Mouse (Mus musculus) ES-Bruce4 (cell line): ENCODE measurements around the gene Hrh3. TPM values are rescaled to one million over a fixed set of nuclear protein-coding genes. Genes with fewer than 3 reads are reported as not detected.

Source experiments
- H3K27ac ChIP-seq: 2 replicates; pipeline ENCODE4 v1.5.1; 2012; ENCODE audit warnings: low read length, inconsistent platforms; ENCODE audit not compliant: insufficient read depth
- H3K27me3 ChIP-seq: 2 replicates; pipeline ENCODE4 v1.6.1; 2012; ENCODE audit warnings: mild to moderate bottlenecking, low read length, inconsistent platforms; ENCODE audit not compliant: control insufficient read depth, poor library complexity, insufficient read depth, severe bottlenecking
- H3K36me3 ChIP-seq: 2 replicates; pipeline ENCODE4 v1.6.1; 2012; ENCODE audit warnings: inconsistent platforms, mild to moderate bottlenecking, low read length, moderate library complexity; ENCODE audit not compliant: control insufficient read depth, poor library complexity, insufficient read depth, severe bottlenecking
- H3K4me1 ChIP-seq: one replicate; pipeline ENCODE4 v1.8.1; 2011; ENCODE audit warnings: low read length; ENCODE audit not compliant: control insufficient read depth, insufficient read depth
- H3K4me3 ChIP-seq: 2 replicates; pipeline ENCODE4 v1.5.1; 2011; ENCODE audit warnings: low read depth, mild to moderate bottlenecking, low read length
- H3K9ac ChIP-seq: 2 replicates; pipeline ENCODE4 v1.6.1; 2012; ENCODE audit warnings: low read depth, mild to moderate bottlenecking, inconsistent platforms; ENCODE audit not compliant: poor library complexity, severe bottlenecking
- H3K9me3 ChIP-seq: replicated peaks from 2 replicates; pipeline ENCODE4 v1.6.1; 2012; ENCODE audit warnings: mild to moderate bottlenecking, low read length, inconsistent platforms; ENCODE audit not compliant: control insufficient read depth, poor library complexity, insufficient read depth, severe bottlenecking
- CTCF ChIP-seq: IDR thresholded peaks from one replicate; pipeline ENCODE4 v1.8.1; 2011; ENCODE audit warnings: low read depth, low read length
- EP300 ChIP-seq: IDR thresholded peaks from 2 replicates; pipeline ENCODE4 v1.6.1; 2011; ENCODE audit warnings: low read depth, low read length; ENCODE audit not compliant: insufficient read depth
- POLR2A ChIP-seq: IDR thresholded peaks from one replicate; pipeline ENCODE4 v1.8.1; 2011; ENCODE audit warnings: low read length; ENCODE audit not compliant: insufficient read depth
- polyA plus RNA-seq: library from polyadenylated mRNA; stranded (reverse); fragments of >200 nt; gene quantifications from 2 replicates; pipeline ENCODE4 v1.2.4, GENCODE M21; 2011; ENCODE audit warnings: low read depth; ENCODE audit not compliant: missing spikeins, insufficient read depth, insufficient read length

Gene Hrh3
- polyA plus RNA-seq, result 0.24 TPM in 1 of 2 replicates, not detected in the other

- peak within 1 kb of the TSS; percentile 60 for H3K4me3 ChIP-seq
- no peaks in the 10 kb centered on the region for H3K9me3 ChIP-seq
- H3K27me3 ChIP-seq, result no peaks in the 10 kb centered on the region
- no peaks in the 10 kb centered on the region for H3K36me3 ChIP-seq
- TF ChIP-seq EP300 (no peak), POLR2A (no peak), CTCF (no peak)
- no peak within 1 kb of the TSS for H3K27ac ChIP-seq
- peak within 1 kb of the TSS; percentile 44 for H3K9ac ChIP-seq
- peaks cover under 1% of the 10 kb centered on the region for H3K4me1 ChIP-seq
These were observed at the start of gene Hrh3 for GRCm38 (mm10) chr2:180103978-180104658. Hrh3 (minus strand) TSS chr2:180104488.

- H3K4me3 ChIP-seq, result no peak overlapping the region
- H3K9me3 ChIP-seq, result no peaks in the 10 kb centered on the region
- H3K27ac ChIP-seq, result no peak overlapping the region
- TF ChIP-seq POLR2A, result no peak
- TF ChIP-seq EP300, result no peak
- no peak for TF ChIP-seq CTCF
- H3K27me3 ChIP-seq, result no peaks in the 10 kb centered on the region
- no peaks in the 10 kb centered on the region for H3K4me1 ChIP-seq
- H3K36me3 ChIP-seq, result peaks cover 4% of the 10 kb centered on the region; the same call in 1 of the 2 replicates
- H3K9ac ChIP-seq, result no peak overlapping the region
These were observed 44.3 kb upstream of the Hrh3 start for GRCm38 (mm10) chr2:180148551-180148950.

GRCm38 (mm10) chr2:180147379-180147778 is 43.1 kb upstream of the Hrh3 start:
- Histone ChIP-seq H3K4me1 (no peaks in the 10 kb centered on the region), H3K36me3 (peaks cover 4% of the 10 kb centered on the region; the same call in 1 of the 2 replicates), H3K27ac (no peak overlapping the region), H3K27me3 (no peaks in the 10 kb centered on the region), H3K9me3 (no peaks in the 10 kb centered on the region), H3K4me3 (no peak overlapping the region), H3K9ac (no peak overlapping the region)
- TF ChIP-seq CTCF, result no peak
- TF ChIP-seq POLR2A, result no peak
- no peak for TF ChIP-seq EP300

GRCm38 (mm10) chr2:180146091-180146490 is 41.8 kb upstream of the Hrh3 start:
- H3K9me3 ChIP-seq, result no peaks in the 10 kb centered on the region
- no peak overlapping the region for H3K4me3 ChIP-seq
- no peak for TF ChIP-seq CTCF
- no peak for TF ChIP-seq POLR2A
- TF ChIP-seq EP300, result no peak
- H3K36me3 ChIP-seq, result peaks cover 4% of the 10 kb centered on the region; the same call in 1 of the 2 replicates
- no peaks in the 10 kb centered on the region for H3K27me3 ChIP-seq
- no peak overlapping the region for H3K27ac ChIP-seq
- no peak overlapping the region for H3K9ac ChIP-seq
- no peaks in the 10 kb centered on the region for H3K4me1 ChIP-seq

GRCm38 (mm10) chr2:180135414-180135813 is 31.1 kb upstream of the Hrh3 start:
- TF ChIP-seq CTCF (no peak), POLR2A (no peak), EP300 (no peak)
- no peak overlapping the region for H3K9ac ChIP-seq
- H3K9me3 ChIP-seq, result no peaks in the 10 kb centered on the region
- H3K27me3 ChIP-seq, result no peaks in the 10 kb centered on the region
- no peaks in the 10 kb centered on the region for H3K4me1 ChIP-seq
- no peaks in the 10 kb centered on the region for H3K36me3 ChIP-seq
- H3K27ac ChIP-seq, result no peak overlapping the region
- H3K4me3 ChIP-seq, result no peak overlapping the region

- Histone ChIP-seq H3K4me3 (no peak overlapping the region), H3K27me3 (no peaks in the 10 kb centered on the region), H3K9ac (no peak overlapping the region), H3K36me3 (no peaks in the 10 kb centered on the region), H3K27ac (no peak overlapping the region), H3K9me3 (no peaks in the 10 kb centered on the region), H3K4me1 (no peaks in the 10 kb centered on the region)
- no peak for TF ChIP-seq CTCF
- no peak for TF ChIP-seq EP300
- no peak for TF ChIP-seq POLR2A
These were observed 29.6 kb upstream of the Hrh3 start for GRCm38 (mm10) chr2:180133911-180134310.
